Mouse (Mus musculus) central nervous system, embryonic 14 days (tissue): ENCODE data around the gene 4933436I01Rik. TPM values are rescaled to one million over a fixed set of nuclear protein-coding genes. Genes with fewer than 3 reads are reported as not detected.

Source experiments
- polyA plus RNA-seq: library from polyadenylated mRNA; depleted of rRNA; stranded (reverse); fragments of >200 nt; gene quantifications from 2 replicates; pipeline ENCODE4 v1.2.3, GENCODE M21; 2012; rRNA removed

The 4933436I01Rik gene
- not detected in 2 replicates for polyA plus RNA-seq

GRCm38 (mm10) chrX:67921350-67921749, at the start of gene 4933436I01Rik:
Gene 4933436I01Rik, minus strand, starts transcription at chrX:67921450.

Other genes starting within 250 kb of the 4933436I01Rik start
- not detected in 2 replicates for gene Gm1140, start 227.9 kb downstream of the 4933436I01Rik start, polyA plus RNA-seq
- not detected in 2 replicates for gene Gm14692, start 225.8 kb downstream of the 4933436I01Rik start, polyA plus RNA-seq